Mouse (Mus musculus): ENCODE data around the gene C5ar1.
"Not testable (repeated sequence)": the region's sequence is repeated elsewhere in the genome, so short reads cannot be mapped to it uniquely, and the experiment has no call there.

Gene C5ar1

DNA sequence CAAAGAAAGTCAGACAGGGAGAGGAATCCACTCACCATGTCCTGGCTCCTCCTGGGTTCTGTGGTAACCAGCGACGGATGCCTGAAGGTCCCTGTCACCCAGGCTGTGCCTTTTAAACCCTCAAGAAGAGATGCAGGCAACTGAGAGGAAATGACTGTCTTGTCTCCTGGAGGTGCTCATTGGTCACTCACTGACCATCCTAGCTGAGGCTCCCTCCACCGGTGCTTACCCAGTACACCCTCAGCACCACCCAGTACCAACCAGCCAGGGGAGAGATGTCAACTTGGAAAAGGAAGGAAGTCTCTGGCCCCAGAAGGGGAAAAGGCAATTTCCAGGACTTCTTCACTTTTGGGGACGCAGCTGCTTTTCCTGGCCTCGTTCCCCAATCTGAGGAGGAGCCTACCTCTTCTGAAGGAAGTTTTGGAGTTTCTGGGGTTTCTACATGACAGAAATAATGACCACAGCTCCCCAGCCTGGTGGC, at the start of gene C5ar1:
C5ar1 (minus strand) TSS at position 431 of the 481 bp plus-strand sequence.
- no peak for DNase-seq (ENCODE audit: low read depth, low spot score)

DNA sequence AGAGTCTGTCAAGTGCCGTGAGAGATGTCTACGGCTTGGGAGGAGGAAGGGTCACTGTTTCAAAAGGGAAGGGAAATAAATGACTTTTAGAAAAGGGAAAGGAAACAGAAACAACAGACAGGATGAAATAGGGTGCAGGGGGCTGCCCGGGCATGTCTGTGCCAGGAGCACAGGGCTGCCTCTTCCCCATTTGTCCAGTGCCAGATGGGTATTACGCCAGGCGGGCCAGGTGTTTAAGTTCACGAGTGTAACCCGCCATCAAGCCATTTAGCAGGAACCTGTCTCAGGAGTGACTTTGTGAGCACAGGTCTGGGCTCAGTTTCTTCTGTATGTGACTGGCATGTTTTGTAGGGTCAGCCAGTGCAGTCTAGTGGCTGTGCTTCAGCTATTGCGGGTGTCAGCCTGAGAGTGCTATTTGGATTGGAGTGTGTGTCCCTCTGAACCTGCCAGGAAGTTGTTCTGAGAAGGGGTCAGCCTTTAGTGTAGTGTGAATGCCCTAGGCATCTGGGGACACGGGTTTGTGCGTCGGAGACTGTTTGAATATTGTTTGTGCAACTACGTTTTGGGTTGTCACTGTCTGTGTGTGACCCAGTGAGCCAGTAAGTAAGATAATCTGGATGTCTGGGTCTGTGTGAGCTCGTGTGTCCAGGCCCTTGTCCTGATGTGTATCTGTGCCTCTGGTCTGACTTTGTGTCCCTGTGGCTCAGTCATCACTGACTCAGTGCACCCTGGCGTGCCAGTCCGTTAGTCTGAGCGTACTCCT, 49.4 kb upstream of the C5ar1 start:
- no peak for DNase-seq (ENCODE audit: low read depth, low spot score)

DNA sequence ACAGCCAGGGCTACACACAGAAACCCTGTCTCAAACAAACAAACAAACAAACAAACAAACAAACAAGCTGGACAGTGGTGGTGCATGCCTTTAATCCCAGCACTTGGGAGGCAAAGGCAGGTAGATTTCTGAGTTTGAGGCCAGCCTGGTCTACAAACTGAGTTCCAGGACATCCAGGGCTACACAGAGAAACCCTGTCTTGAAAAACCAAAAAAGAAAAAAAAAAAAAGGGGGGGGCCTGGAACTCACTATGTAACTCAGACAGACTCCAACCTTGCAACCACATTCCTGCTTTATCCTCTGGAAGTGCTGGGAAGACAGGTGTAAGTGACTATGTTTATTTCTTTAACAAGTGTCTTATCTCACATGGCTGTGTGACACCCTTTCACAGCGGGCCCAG, 48.8 kb upstream of the C5ar1 start, which contains the start of gene Bbc3:
Bbc3 (plus strand) TSS at position 301 of the 400 bp plus-strand sequence.
- DNase-seq (ENCODE audit: low read depth, low spot score), result not testable (repeated sequence)

- not testable (repeated sequence) for DNase-seq (ENCODE audit: low read depth, low spot score)
These were observed 47.8 kb upstream of the C5ar1 start for GRCm38 (mm10) chr7:16307141-16307540.

- peak; percentile 87 for DNase-seq (ENCODE audit: low read depth, low spot score)
These were observed 40.2 kb upstream of the C5ar1 start for GRCm38 (mm10) chr7:16299419-16300035.

GRCm38 (mm10) chr7:16298927-16299326, 39.6 kb upstream of the C5ar1 start:
- DNase-seq (ENCODE audit: low read depth, low spot score), result no peak

DNA sequence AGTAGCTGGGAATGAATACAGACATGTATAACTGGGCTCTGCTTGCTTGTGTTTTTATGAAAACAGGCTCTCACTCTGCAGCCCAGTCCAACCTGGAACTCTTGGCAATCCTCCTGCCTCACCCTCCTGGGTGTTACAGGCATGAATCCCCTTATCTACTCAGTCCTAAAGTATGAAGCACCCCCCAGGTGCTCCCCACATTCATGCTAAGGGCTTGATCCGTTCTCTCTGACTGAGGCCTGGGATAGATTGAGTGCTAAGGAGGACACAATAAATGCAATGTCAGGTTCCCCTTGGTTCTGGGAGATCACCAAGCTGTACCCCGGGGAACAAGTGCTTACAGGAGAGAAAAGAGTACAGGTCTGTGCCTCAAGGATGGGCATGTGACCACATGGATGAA, 38.3 kb upstream of the C5ar1 start:
- DNase-seq (ENCODE audit: low read depth, low spot score), result no peak

- peak; percentile 73 for DNase-seq (ENCODE audit: low read depth, low spot score)
These were observed 37.5 kb upstream of the C5ar1 start for GRCm38 (mm10) chr7:16296766-16297390.

DNA sequence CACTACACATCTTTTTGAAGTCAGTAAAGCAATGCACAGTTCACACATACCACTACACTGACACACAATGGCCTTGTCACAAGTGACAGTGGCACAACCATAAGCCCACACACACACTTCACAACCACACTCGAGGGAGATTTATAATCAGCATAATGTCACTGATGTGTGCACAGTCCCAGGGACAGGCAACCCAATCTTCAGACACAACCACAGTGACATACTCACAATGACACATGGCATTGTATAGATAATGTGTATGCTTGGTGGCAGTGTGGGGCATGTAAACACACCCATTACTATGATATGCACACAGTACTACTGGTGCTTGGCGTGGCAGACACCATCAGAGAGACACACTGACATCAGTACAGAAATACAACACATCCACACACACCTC, 36.8 kb upstream of the C5ar1 start:
- DNase-seq (ENCODE audit: low read depth, low spot score), result no peak

GRCm38 (mm10) chr7:16295321-16295900, 36.1 kb upstream of the C5ar1 start:
- DNase-seq (ENCODE audit: low read depth, low spot score), result peak; percentile 86

GRCm38 (mm10) chr7:16294837-16295236, 35.5 kb upstream of the C5ar1 start:
- peak; percentile 80 for DNase-seq (ENCODE audit: low read depth, low spot score)

DNA sequence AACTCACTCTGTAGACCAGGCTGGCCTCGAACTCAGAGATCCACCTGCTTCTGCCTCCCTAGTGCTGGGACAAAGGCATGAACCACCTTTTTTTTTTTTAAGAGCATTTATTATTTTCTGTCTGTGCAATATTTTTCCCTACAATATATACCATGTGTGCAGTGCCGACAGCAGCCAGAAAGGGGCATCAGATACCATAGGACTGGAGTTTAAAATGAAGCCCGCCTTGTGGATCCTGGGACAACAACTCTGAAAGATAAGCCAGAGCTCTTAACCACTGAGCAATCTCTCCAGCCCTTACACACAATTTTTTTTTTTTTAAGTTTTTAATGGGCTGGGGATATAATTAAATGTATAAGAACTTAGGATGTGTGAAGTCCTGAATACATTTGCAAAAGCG, 35.0 kb upstream of the C5ar1 start:
- DNase-seq (ENCODE audit: low read depth, low spot score), result no peak

GRCm38 (mm10) chr7:16287791-16288190, 28.5 kb upstream of the C5ar1 start:
- no peak for DNase-seq (ENCODE audit: low read depth, low spot score)

DNA sequence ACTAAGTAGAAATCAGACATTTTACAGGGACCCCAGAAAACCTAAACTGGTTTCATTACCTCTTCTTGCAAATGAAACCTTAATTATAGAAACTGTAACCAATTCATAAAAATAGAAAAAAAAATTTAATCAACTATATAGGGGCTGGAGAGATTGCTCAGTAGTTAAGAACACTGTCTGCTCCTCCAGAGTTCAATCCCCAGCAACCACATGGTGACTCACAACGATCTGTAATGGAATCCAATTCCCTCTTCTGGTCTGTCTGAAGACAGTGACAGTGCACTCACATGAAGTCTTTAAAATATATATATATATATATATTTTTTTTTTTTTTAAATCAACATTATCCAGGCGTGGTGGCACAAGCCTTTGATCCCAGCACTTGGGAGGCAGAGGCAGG, 27.7 kb upstream of the C5ar1 start:
- DNase-seq (ENCODE audit: low read depth, low spot score), result no peak

- DNase-seq (ENCODE audit: low read depth, low spot score), result peak; percentile 96
These were observed 27.0 kb upstream of the C5ar1 start, which contains the start of gene Ccdc9 for GRCm38 (mm10) chr7:16286026-16286961. TSS of gene Ccdc9 (minus strand) at chr7:16286795.

DNA sequence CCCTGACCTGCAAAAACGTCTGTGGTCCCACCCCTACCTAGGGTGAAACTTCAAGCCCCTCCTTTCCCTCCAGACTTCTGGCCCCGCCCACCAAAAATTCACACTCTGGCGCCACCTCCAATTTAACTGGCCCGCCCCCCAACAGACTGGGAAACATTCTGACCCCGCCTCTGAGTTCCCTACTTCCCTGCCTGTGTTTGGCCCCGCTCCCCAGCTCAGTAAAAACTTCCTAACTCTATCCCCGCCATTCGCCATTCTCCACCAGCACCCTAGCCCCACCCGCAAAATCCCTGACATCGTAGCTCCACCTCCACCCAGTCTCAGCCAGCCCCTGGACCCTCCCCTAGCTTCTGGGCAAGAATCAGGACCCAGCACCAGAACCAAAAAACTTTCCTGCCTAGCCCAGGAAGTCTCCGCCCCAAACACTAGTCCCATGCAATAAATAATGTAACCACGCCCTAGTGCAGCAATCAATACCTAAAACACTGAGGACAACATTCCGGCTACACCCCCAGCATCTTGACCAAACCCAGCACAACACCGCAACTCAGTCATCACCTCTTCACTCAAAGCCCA, 26.2 kb upstream of the C5ar1 start:
- DNase-seq (ENCODE audit: low read depth, low spot score), result no peak

DNA sequence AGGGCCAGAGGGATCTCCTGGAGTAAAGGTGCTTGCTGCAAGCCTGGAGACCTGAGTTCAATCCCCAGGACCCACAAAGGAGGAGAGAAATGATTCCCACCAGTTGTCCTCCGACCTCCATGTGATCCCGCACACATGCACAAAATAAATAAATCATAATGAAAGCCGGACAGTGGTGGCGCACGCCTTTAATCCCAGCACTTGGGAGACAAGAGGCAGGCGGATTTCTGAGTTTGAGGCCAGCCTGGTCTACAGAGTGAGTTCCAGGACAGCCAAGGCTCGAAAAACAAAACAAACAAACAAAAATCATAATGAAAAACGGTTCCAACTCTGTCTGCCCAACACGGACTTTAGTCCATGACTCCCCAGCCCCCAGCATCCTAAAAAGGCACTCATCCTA, 25.6 kb upstream of the C5ar1 start:
- DNase-seq (ENCODE audit: low read depth, low spot score), result no peak

DNA sequence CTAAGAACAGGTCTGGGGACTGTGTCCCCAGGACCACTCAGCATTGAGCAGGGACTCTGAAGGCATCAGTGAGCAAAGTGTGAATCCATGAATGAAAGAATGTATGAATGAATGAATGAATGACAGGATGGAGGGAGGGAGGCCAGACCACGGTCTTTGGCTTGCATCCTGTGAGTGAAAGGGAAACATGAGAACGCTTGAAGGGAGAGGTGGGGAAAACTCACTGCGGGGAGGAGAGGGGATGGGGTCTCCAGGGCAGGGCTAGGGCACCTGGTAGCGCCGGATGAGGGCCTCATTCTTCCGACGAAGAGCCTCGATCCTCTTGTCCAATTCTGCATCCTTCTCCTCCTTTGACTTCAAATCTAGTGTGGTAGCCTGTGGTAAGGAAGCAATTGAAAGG, 24.7 kb upstream of the C5ar1 start:
- no peak for DNase-seq (ENCODE audit: low read depth, low spot score)

DNA sequence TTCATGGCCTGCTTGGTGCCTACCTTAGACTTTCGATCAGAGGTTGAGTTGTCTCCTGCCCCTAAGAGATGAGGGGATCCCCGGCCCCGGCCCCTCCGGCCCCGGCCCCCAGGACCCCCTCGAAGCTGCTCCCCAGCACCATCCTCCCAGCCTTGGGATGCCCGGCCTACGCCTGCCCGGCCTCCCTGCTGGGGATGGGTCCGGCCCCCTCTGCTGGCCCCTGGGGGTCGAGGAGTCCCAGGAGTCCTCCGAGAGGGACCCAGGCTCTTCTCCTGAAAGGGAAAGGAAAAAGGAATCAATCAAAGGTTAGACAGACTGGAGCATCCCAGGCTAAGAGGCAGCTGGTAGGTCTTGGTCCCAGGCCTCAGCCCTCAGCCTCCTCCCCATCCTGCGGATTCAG, 23.0 kb upstream of the C5ar1 start:
- DNase-seq (ENCODE audit: low read depth, low spot score), result no peak

GRCm38 (mm10) chr7:16280721-16281120, 21.4 kb upstream of the C5ar1 start:
- no peak for DNase-seq (ENCODE audit: low read depth, low spot score)
